Mouse (Mus musculus) right cerebral cortex, postnatal 10 days (tissue): ENCODE measurements at regions not wholly inside any gene's neighbourhood (a gene's known extent, or its start where the extent isn't known, plus 50 kb on each side); places are given as distances from the start of the nearest gene placed in this dataset.

Experiments
- DNase-seq, 2 experiments: peaks; one replicate each; pipeline ENCODE4 v3.0.0; 2021; ENCODE audit warnings: low spot score in 2 of 2

DNA sequence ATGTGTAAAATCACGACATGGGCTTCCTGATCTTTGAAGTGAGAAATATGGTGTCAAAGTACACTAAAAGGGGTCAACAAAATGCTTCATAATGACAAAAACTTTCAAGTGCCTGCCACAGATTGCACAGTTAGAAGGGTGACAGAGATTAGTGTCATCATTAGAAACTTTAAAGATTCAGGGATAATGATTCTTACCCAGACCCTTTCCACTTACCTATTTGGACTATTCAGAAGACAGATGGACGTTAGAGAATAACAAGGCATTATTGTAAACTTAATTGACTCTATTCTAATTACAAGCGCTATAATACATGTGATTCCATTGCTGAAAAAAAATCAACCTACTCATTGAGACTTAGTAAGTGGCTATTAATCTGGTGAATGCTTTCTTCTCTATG lies 162.6 kb upstream of the Pcdh20 start:
- DNase-seq: no peak

DNA sequence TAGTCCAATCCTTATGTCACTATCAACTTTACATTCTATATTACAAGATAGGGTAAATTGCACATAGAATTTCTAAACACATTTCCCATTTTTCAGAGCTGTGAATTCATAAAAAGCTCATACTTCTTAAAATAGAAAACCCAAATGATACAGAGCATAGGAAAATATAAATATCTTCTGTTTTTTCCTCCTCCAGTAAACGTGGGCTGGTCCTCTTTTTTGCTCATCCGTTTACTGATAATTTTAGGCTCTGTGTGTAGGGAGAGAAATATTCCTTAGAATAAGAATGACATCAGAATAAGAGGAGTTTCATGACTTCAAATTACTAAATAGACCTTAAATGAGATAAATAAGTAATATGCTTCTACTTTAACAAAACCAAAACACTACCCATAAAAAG lies 124.2 kb upstream of the Pcdh20 start:
- no peak for DNase-seq

DNA sequence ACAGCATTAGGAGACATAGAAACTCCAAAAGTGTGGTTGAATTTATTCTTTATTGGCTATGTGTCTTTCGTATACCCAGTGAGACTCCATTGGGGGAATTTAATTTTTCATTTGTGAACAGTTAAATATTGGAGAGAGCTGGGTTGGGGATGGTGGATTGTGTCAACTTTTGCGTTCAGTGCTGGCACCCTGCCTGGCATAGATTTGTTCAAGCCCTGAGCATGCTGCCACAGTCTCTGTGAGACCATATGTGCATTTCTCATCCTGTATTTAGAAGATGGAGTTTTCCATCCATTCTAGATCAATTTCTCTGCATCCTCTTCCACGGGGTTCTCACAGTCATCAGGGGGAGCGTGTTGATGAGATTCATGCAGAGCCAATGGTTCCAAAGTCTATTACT lies 98.9 kb upstream of the Pcdh20 start:
- peak; percentile 49 to 67 for DNase-seq

DNA sequence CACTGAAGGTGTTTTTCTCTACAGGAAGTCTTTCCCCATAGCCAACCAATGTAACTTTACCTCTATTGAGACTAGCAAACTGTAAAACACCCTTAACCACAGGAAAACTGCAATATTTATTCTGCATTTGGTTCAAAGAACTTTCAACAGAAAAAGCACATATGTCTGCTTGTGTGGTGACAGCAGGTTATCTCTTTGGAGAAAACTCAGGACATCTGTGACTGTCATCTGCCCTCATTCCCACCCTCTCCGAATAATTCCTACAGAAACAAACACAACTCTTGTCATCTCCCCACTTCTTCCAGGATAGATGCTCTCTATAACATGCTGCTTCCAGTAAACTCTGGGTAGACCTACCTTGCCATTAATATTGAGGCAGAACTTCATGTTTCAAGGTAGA lies 96.4 kb upstream of the Pcdh20 start:
- DNase-seq: no peak

DNA sequence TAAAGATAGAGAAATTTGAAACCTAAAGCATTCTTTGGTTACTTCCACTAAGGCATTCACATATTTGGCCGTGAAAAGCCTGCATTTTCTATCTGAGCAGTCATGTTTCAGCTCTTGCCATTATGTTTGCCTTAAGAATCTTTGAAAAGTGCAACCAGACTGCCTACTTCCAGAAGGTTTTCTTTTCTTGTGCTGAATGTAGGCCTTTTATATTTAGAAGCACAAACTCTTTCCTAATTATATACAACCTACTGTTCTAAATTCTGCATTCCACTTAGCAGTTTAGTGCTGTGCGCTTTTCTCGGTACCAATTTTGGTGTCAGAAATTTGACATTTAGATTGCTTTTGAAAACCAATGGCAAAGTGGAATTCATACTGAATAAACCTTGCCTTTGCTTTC lies 72.4 kb upstream of the Pcdh20 start:
- DNase-seq: peak; percentile 16 to 33

DNA sequence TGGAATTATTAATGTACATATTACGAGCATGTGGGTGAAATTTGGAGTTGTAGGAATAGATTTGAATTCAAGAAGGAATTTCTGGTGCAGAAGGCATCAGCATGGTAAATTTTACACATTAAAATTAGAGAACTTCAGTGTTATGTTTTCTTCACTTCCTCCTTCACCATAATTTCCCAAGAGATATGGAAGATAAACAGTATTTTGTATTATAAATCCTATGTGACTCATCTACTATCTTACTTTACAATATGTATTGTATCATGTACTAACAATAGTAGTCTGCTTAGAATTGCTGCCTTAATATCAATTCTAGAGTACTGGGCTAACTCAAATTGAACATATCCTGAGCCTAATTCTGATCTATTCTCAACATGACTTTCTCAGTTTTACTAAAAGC lies 71.3 kb upstream of the Pcdh20 start:
- DNase-seq: no peak
